Mouse (Mus musculus) embryonic fibroblast, embryonic 13.5 days (primary cell): ENCODE measurements at regions not wholly inside any gene's neighbourhood (a gene's known extent, or its start where the extent isn't known, plus 50 kb on each side); places are given as distances from the start of the nearest gene placed in this dataset.

Experiments used
- CTCF ChIP-seq: IDR thresholded peaks from 2 replicates; pipeline ENCODE4 v1.5.1; 2011; ENCODE audit warnings: mild to moderate bottlenecking, control low read depth, low read length, moderate library complexity, borderline replicate concordance; ENCODE audit not compliant: insufficient read depth
- POLR2A ChIP-seq: IDR thresholded peaks from 2 replicates; pipeline ENCODE4 v1.6.1; 2011; ENCODE audit warnings: low read depth, mild to moderate bottlenecking, control low read depth, low read length, moderate library complexity

DNA sequence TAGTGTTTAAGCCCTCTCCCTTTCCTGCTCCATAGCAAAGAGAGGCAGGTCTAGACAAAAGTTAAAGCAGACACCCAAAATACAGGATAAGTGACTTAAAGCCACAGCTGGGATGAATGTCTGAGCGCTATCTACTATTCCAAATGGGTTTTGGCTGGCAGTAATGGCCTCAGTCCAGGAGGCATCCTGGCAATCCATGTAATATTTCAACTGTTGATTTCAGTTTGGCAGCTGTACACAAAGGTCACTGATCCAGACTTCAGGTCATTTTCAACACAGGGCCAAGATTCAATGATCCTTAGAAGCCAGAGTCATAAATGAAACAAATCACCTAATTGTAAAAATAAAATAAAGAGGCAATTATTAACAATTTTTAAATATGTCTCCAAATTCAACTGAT, 277.3 kb downstream of the Nsun3 start:
- TF ChIP-seq POLR2A (no peak), CTCF (no peak)
